Mouse (Mus musculus): ENCODE measurements around the gene Hoxb4. TPM values are rescaled to one million over a fixed set of nuclear protein-coding genes. Genes with fewer than 3 reads are reported as not detected.
A peak's percentile ranks its signal among the peaks of the same experiment; 100 is the strongest.

The Hoxb4 gene
- polyA plus RNA-seq, 1 experiment from 2014 or later = 3.6 TPM

DNA sequence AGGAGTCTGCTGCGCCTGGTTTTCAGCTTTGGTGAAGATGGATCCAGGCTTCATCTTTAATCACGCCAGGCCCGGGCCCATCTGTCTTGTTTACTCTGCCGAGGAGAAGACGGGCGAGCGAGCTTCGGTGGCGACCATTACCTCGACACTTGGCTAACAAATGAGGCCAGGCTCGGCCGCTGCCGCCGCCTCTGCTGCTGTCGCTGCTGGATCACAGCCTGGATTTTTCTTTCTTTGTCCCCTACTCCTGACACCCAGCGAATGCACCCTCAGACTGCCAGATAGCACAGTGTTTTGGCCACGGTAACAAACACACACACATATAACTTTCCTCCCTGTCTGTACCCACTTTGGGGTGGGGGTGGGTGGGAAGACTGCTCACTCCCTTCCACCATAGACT lies 2.6 kb downstream of the Hoxb4 start:
- Histone ChIP-seq H3K4me2 (peak overlapping the region; percentile 62), H3K9me3 (no peaks in the 10 kb centered on the region), H3K27ac (peak overlapping the region; percentile 97), H3K4me3 (replicated peaks) (peak overlapping the region; percentile 60), H3K27me3 (replicated peaks) (peaks cover 7% of the 10 kb centered on the region; the same call in 1 of the 2 replicates), H3K36me3 (no peaks in the 10 kb centered on the region), H3K9ac (peak overlapping the region; percentile 65), H3K4me1 (peaks cover 10% of the 10 kb centered on the region; the same call in 1 of the 2 replicates)
- 16% methylated on average over 17 of the region's 17 CpGs for WGBS
- ATAC-seq (ENCODE audit: insufficient read depth, low FRiP score, low read depth) = no peak

DNA sequence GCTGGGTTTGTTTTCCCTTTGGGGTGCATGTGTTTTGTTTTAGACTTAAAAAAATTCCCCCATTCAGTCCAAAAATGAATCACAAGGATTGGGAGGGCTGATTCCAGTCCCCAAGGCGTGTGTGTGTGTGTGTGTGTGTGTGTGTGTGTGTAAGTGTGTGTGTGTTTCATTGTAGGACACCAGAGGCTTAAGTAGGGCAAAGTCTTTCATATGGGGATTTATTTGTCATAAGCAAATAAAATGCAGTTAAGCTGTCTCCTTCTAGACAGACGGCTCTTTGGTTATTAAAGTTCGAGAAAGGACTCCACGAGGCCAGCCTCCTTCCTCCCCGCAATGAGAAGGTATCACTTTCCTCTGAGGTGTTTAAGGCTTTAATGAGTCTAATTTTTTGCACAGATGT lies 3.8 kb downstream of the Hoxb4 start:
- peaks cover 7% of the 10 kb centered on the region; the same call in 1 of the 2 replicates for H3K4me1 ChIP-seq
- no peak overlapping the region for H3K9ac ChIP-seq
- H3K4me3 ChIP-seq (replicated peaks) = peak overlapping the region; percentile 30; the same call in 1 of the 2 replicates
- peak overlapping the region; percentile 62 for H3K4me2 ChIP-seq
- no peaks in the 10 kb centered on the region for H3K9me3 ChIP-seq
- ATAC-seq (ENCODE audit: insufficient read depth, low FRiP score, low read depth) = no peak
- H3K36me3 ChIP-seq = no peaks in the 10 kb centered on the region
- WGBS = 18% methylated on average over 5 of the region's 5 CpGs
- peaks cover 8% of the 10 kb centered on the region; the same call in 1 of the 2 replicates for H3K27me3 ChIP-seq (replicated peaks)
- H3K27ac ChIP-seq = peak overlapping the region; percentile 78

DNA sequence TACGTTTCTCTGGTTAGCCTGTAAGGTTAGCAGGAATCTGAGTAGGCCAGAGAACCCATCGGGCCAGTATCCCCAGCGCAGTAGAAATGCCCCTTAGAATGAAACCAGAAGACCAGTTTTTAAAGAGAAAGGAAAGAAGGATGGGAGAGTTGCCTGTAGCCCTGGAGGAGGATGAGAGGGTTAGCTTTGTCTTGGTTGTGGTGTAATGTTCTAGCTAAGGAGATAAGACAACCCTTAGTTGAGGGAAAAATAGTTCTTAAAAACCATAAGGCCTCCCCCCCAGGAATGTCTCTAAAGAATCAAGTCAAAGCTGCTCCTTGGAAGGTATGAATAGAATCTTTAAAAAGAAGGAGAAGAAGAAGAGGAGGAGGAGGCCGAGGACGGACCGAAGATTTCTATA lies 4.7 kb downstream of the Hoxb4 start:
- 0 out of 2 replicates have a peak overlapping the region, but pooled peaks have one; percentile 25 for H3K9ac ChIP-seq
- H3K36me3 ChIP-seq = no peaks in the 10 kb centered on the region
- no peaks in the 10 kb centered on the region for H3K9me3 ChIP-seq
- peaks cover 9% of the 10 kb centered on the region; the same call in 1 of the 2 replicates for H3K4me1 ChIP-seq
- H3K4me3 ChIP-seq (replicated peaks) = peak overlapping the region; percentile 30
- H3K27me3 ChIP-seq (replicated peaks) = peaks cover 14% of the 10 kb centered on the region; the same call in 1 of the 2 replicates
- peak overlapping the region; percentile 78 for H3K27ac ChIP-seq
- ATAC-seq (ENCODE audit: insufficient read depth, low FRiP score, low read depth) = no peak
- peak overlapping the region; percentile 62 for H3K4me2 ChIP-seq
- WGBS = 18% methylated on average over 6 of the region's 6 CpGs

DNA sequence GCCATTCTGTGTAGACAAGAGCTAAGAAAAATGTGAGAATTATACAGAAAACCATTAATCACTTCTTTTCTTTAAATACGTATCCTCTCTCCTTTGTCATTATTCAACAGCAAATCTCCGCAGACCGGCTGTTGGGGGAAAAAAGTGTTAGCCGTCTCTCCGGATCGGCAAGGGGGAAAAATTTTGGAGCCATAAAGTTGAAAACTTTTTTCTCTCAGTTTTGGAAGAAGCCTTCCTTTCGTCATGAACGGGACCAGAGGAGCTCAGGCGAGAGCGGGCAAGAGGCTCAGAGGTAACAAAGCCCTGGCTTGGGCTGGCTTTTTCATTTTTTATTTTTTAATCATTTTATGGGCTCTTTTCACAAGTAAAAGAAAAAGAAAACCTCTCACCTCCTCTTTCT lies 5.1 kb downstream of the Hoxb4 start, which contains the start of gene Hoxb3:
Gene Hoxb3 (plus strand): TSS at position 173 of the 400 bp plus-strand sequence.
- peak within 1 kb of the TSS; percentile 62 for H3K4me2 ChIP-seq
- peaks cover 7% of the 10 kb centered on the region; the same call in 1 of the 2 replicates for H3K4me1 ChIP-seq
- ATAC-seq (ENCODE audit: insufficient read depth, low FRiP score, low read depth) = no peak
- WGBS = 17% methylated on average over 10 of the region's 10 CpGs
- peak within 1 kb of the TSS; percentile 30 for H3K4me3 ChIP-seq (replicated peaks)
- H3K9ac ChIP-seq = peak within 1 kb of the TSS; percentile 25; the same call in 1 of the 2 replicates
- H3K27ac ChIP-seq = peak within 1 kb of the TSS; percentile 78
- H3K27me3 ChIP-seq (replicated peaks) = peaks cover 14% of the 10 kb centered on the region; the same call in 1 of the 2 replicates
- no peaks in the 10 kb centered on the region for H3K9me3 ChIP-seq
- no peaks in the 10 kb centered on the region for H3K36me3 ChIP-seq

DNA sequence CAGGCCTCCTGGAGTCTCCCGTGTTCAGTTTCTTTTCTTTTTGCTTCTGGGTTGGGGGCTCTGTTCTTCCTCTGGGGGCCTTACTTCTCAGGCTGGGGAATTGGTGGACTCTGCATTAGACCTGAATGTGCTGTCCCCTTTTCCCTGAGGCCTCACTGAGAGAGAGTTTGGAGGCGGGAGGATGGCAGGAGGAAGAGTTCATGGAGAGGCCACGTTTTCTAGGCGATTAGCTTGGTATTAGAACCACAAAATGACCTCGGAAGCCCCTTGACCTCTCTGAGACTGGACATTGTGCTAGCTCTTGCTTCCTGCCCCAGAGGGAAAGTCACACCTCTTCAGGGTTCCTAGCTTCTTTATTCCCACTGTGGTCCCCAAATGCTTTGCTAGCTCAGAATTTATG lies 6.1 kb downstream of the Hoxb4 start:
- Histone ChIP-seq H3K9ac (no peak overlapping the region), H3K27ac (peak overlapping the region; percentile 78), H3K4me2 (peak overlapping the region; percentile 62), H3K27me3 (replicated peaks) (peaks cover 12% of the 10 kb centered on the region; the same call in 1 of the 2 replicates), H3K4me1 (peaks cover 7% of the 10 kb centered on the region; the same call in 1 of the 2 replicates), H3K36me3 (no peaks in the 10 kb centered on the region), H3K4me3 (replicated peaks) (peak overlapping the region; percentile 30), H3K9me3 (no peaks in the 10 kb centered on the region)
- ATAC-seq (ENCODE audit: insufficient read depth, low FRiP score, low read depth) = no peak
- 6% methylated on average over 5 of the region's 5 CpGs for WGBS

DNA sequence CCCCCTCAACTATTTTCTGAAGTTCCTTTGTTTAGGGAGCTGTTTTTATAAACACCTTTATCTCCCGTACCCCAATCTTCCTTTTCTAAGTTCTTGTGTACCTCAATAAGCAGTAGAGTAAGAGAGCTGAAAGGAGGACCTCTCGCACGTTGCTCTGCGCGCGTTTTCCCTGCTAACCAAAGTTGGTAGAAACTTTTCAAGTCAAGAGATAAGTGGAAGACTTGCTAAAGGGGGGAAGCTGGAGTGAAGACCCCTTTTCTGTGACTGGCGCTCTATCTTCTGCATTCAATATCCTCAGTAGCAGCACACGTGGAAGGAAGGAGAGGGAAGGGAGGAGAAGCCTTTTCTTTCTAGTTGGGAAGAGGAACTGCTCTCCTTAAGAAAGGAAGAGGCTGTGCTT lies 6.9 kb downstream of the Hoxb4 start:
- peak overlapping the region; percentile 62 for H3K4me2 ChIP-seq
- H3K27ac ChIP-seq = peak overlapping the region; percentile 78
- H3K36me3 ChIP-seq = no peaks in the 10 kb centered on the region
- no peak for ATAC-seq (ENCODE audit: insufficient read depth, low FRiP score, low read depth)
- 24% methylated on average over 8 of the region's 8 CpGs for WGBS
- H3K9me3 ChIP-seq = no peaks in the 10 kb centered on the region
- H3K9ac ChIP-seq = peak overlapping the region; percentile 41; the same call in 1 of the 2 replicates
- H3K27me3 ChIP-seq (replicated peaks) = peaks cover 10% of the 10 kb centered on the region
- H3K4me3 ChIP-seq (replicated peaks) = peak overlapping the region; percentile 30
- H3K4me1 ChIP-seq = peaks cover 10% of the 10 kb centered on the region; the same call in 1 of the 2 replicates

DNA sequence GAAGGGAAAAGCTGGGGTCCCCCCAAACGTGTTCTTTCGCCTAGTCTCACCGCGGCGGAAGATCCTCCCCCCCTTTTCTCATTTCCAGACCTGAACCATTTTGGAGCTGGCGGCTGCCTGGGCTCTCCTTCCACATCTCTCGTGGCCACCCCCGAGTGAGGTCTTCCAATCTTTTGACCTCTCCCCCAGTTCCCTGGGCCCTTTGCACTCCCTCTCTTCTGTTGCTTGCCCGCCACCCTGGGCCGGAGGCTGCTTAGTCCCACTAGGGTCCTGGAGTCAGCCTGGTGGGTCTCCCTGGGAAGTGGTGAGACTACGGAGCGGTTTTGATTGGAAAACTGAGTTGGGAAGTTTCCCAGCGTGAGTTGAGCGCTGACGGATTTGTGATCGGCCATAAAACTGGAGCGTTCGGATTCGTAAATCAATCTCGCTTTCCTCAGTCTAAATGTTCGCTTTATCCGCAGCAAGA lies 7.7 kb downstream of the Hoxb4 start:
- WGBS = 14% methylated on average over 22 of the region's 22 CpGs
- Histone ChIP-seq H3K4me1 (peaks cover 18% of the 10 kb centered on the region; the same call in 1 of the 2 replicates), H3K27ac (peak overlapping the region; percentile 78), H3K4me3 (replicated peaks) (peak overlapping the region; percentile 30), H3K9me3 (no peaks in the 10 kb centered on the region), H3K36me3 (no peaks in the 10 kb centered on the region), H3K4me2 (peak overlapping the region; percentile 62), H3K27me3 (replicated peaks) (peaks cover 14% of the 10 kb centered on the region), H3K9ac (peak overlapping the region; percentile 41; the same call in 1 of the 2 replicates)
- no peak for ATAC-seq (ENCODE audit: insufficient read depth, low FRiP score, low read depth)

DNA sequence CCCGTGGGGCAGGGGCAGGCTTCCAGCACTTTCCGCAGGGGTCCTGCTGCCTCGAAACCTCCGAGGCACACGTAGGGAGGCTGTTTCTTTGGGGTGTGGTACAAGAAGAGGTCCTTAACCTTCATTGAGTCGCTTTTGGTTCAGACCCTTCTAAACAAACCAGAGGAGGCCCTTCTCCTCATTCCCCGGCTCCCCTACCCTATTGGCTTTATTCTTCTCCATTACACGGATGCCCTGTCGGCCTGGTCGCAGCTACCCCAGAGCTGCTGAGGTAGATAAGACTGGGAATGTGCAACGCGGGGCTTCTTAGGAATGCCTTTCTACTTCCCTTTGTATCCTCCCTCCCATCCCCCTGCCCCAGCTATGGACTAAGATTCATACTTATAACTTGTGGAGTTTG lies 8.6 kb downstream of the Hoxb4 start:
- H3K27ac ChIP-seq = peak overlapping the region; percentile 78
- H3K27me3 ChIP-seq (replicated peaks) = peaks cover 14% of the 10 kb centered on the region
- H3K9ac ChIP-seq = no peak overlapping the region
- H3K4me2 ChIP-seq = peak overlapping the region; percentile 62
- H3K9me3 ChIP-seq = no peaks in the 10 kb centered on the region
- no peak for ATAC-seq (ENCODE audit: insufficient read depth, low FRiP score, low read depth)
- peaks cover 20% of the 10 kb centered on the region for H3K4me1 ChIP-seq
- H3K36me3 ChIP-seq = no peaks in the 10 kb centered on the region
- WGBS = 15% methylated on average over 12 of the region's 12 CpGs
- peak overlapping the region; percentile 30 for H3K4me3 ChIP-seq (replicated peaks)

DNA sequence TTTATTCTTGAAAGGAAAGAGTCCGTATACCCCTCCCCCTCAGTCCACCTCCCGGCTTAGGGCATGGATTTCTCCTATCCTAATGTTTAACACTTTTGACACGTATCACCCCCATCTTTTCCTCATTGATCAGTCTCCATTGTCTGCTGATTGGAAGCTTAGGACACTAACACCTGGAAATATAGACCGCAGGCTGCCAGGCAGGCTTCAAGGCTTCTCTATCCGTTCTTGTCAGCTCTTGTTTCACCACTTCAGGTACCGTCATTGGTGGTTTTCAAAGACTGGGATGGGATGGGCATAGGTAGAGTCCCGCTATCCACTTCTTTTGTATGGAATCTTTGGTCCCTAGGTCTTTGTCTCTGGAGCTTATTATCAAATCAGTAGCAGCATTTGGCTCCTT lies 9.1 kb downstream of the Hoxb4 start:
- no peak for ATAC-seq (ENCODE audit: insufficient read depth, low FRiP score, low read depth)
- Histone ChIP-seq H3K4me3 (replicated peaks) (peak overlapping the region; percentile 30), H3K27me3 (replicated peaks) (peaks cover 14% of the 10 kb centered on the region)

DNA sequence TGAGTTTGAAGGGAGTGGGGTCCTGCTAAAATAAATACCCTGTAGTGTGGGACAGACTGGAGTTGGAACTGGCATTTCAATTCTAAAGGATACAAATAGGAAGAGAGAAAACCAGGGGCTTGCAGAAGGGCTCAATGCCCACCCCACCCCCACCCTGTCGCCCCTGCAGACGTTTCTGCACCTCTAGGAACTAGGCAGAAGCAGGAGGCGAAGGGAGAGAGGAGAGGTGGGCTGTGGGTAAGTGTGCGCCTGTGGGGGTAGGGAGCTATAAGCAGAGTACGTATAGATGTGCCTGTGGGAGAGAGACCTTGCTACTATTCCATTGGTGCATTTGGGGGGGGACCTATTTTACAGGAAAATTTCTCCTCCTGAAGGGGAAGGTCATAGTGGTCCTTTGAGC lies 9.7 kb downstream of the Hoxb4 start:
- peak overlapping the region; percentile 30; the same call in 1 of the 2 replicates for H3K4me3 ChIP-seq (replicated peaks)
- WGBS = 19% methylated on average over 5 of the region's 5 CpGs
- H3K4me1 ChIP-seq = peaks cover 25% of the 10 kb centered on the region
- no peaks in the 10 kb centered on the region for H3K36me3 ChIP-seq
- H3K27ac ChIP-seq = peak overlapping the region; percentile 78
- no peaks in the 10 kb centered on the region for H3K9me3 ChIP-seq
- ATAC-seq (ENCODE audit: insufficient read depth, low FRiP score, low read depth) = no peak
- H3K4me2 ChIP-seq = peak overlapping the region; percentile 62
- H3K27me3 ChIP-seq (replicated peaks) = peaks cover 11% of the 10 kb centered on the region
- H3K9ac ChIP-seq = peak overlapping the region; percentile 16; the same call in 1 of the 2 replicates

More for the DNA sequence above, 9.1 kb downstream of the Hoxb4 start:
- Histone ChIP-seq H3K36me3 (no peaks in the 10 kb centered on the region), H3K4me1 (peaks cover 24% of the 10 kb centered on the region), H3K27ac (peak overlapping the region; percentile 78), H3K4me2 (peak overlapping the region; percentile 62), H3K9me3 (no peaks in the 10 kb centered on the region), H3K9ac (peak overlapping the region; percentile 16; the same call in 1 of the 2 replicates)
- 20% methylated on average over 7 of the region's 7 CpGs for WGBS

DNA sequence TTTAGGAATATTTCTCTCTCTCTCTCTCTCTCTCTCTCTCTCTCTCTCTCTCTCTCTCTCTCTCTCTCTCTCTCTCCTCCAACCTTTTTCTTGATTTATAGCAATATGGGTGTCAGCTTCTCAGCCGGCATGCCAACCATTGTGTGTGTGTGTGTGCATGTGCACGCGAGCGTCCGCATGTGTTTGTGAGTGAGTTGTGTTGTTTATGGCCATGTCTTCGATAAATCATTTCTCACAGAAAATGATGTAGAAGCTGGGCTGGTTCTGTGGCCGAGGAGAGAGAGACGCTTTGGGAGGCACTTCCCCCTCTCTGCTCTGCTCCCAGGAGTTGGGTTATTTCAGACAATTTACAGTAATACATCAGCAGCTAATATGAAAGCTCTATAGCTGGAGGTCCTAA lies 10.5 kb downstream of the Hoxb4 start:
- WGBS = 22% methylated on average over 8 of the region's 8 CpGs
- Histone ChIP-seq H3K4me2 (peak overlapping the region; percentile 62), H3K9ac (no peak overlapping the region), H3K4me1 (peaks cover 32% of the 10 kb centered on the region), H3K27ac (peak overlapping the region; percentile 78), H3K4me3 (replicated peaks) (peak overlapping the region; percentile 13; the same call in 1 of the 2 replicates), H3K36me3 (no peaks in the 10 kb centered on the region), H3K9me3 (no peaks in the 10 kb centered on the region), H3K27me3 (replicated peaks) (peaks cover 11% of the 10 kb centered on the region)
- ATAC-seq (ENCODE audit: insufficient read depth, low FRiP score, low read depth) = no peak

DNA sequence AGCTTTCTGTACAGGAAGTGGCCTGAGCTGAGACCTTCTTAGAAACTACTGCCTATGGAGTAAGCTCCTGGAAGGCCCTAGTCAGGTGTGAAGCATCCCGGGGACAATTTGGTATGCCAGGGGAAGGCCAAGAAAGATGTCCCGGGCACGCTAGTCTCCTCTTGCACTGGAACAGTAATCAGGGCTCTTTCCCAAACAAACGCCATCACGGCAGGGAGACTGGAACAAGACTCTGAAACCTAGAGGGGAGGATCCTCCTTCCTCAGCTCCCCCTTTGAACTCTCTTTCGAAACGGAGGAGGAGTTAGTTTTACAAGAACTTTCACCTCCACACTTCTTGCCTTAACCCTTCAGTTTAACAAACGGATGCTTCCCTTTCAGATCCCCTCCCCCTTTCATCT lies 14.0 kb downstream of the Hoxb4 start:
- peaks cover 55% of the 10 kb centered on the region for H3K4me1 ChIP-seq
- 6% methylated on average over 8 of the region's 8 CpGs for WGBS
- peaks cover 8% of the 10 kb centered on the region for H3K27me3 ChIP-seq (replicated peaks)

More for the DNA sequence above, 14.0 kb downstream of the Hoxb4 start:
- Histone ChIP-seq H3K4me2 (peak overlapping the region; percentile 61), H3K9me3 (no peaks in the 10 kb centered on the region), H3K27ac (peak overlapping the region; percentile 93), H3K4me3 (replicated peaks) (peak overlapping the region; percentile 50), H3K36me3 (no peaks in the 10 kb centered on the region), H3K9ac (peak overlapping the region; percentile 22; the same call in 1 of the 2 replicates)
- no peak for ATAC-seq (ENCODE audit: insufficient read depth, low FRiP score, low read depth)

Data from stomach, embryonic 15.5 days (tissue).